Mouse (Mus musculus) inflammation-experienced regulatory T-cells, adult 6 months (primary cell): Measurements from ENCODE around the gene Ott. TPM values are rescaled to one million over a fixed set of nuclear protein-coding genes. Genes with fewer than 3 reads are reported as not detected.
"Not testable (repeated sequence)": the region's sequence is repeated elsewhere in the genome, so short reads cannot be mapped to it uniquely, and the experiment has no call there.

ENCODE experiments used
- ATAC-seq: one replicate; pipeline ENCODE4 v1.8.0; 2017
- polyA plus RNA-seq, 3 experiments: library from polyadenylated mRNA; unstranded; fragments of 100-300 nt; shearing (Covaris generic); gene quantifications; one replicate each; pipeline ENCODE4 v1.2.1; 2017

The Ott gene
- not detected for polyA plus RNA-seq

DNA sequence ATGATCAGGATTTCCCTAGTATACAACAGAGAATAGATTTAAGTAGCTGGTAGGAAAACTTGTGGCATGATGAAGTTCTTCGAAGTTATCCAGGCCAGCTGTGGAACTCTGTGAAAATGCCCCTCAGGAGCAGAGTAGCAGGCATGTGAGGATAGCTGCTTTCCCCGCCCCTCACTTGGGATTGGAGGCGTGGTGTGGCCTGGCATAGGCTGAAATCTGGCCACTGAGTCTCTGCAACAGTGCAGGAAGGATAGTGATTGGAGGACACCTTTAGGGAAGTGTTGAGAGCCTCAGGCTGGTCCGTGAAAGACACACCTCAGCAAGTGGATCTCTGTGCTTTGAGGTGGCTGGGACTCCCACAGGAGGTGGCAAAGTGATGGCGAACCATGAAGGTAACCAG, at the start of gene Ott:
Ott (plus strand) TSS at position 301 of the 400 bp plus-strand sequence.
- ATAC-seq = not testable (repeated sequence)

Other genes with a start within 250 kb of the Ott start
- not detected for gene Luzp4, start 216.6 kb upstream of the Ott start, polyA plus RNA-seq
- not detected for gene Gm15093, start 198.1 kb downstream of the Ott start, polyA plus RNA-seq